Mouse (Mus musculus) heart, postnatal 0 days (tissue): ENCODE results near the gene Glmp. TPM values are rescaled to one million over a fixed set of nuclear protein-coding genes. Genes with fewer than 3 reads are reported as not detected.
"Not testable (repeated sequence)": the region's sequence is repeated elsewhere in the genome, so short reads cannot be mapped to it uniquely, and the experiment has no call there.

ENCODE experiments used
- ATAC-seq: fragments of 200-750 bp; cut with Nextera tagmentation; 2 replicates; pipeline ENCODE4 v1.8.0; 2017; ENCODE audit warnings: low read depth, moderate number of reproducible peaks, moderate library complexity; ENCODE audit not compliant: insufficient read depth
- DNase-seq: peaks from one replicate; pipeline ENCODE4 v3.0.0-alpha.2; 2016; ENCODE audit warnings: low spot score
- H3K27ac ChIP-seq: fragments of 300-500 bp; sonication (generic); 2 replicates; pipeline ENCODE4 v1.5.1; 2014; ENCODE audit warnings: low read depth, mild to moderate bottlenecking
- H3K27me3 ChIP-seq: fragments of 300-500 bp; sonication (generic); 2 replicates; pipeline ENCODE4 v1.6.1; 2014; ENCODE audit warnings: low read length, mixed read lengths; ENCODE audit not compliant: control insufficient read depth, insufficient read depth
- H3K36me3 ChIP-seq: fragments of 300-500 bp; sonication (generic); replicated peaks from 2 replicates; pipeline ENCODE4 v1.6.1; 2014; ENCODE audit warnings: low read length, mixed read lengths; ENCODE audit not compliant: control insufficient read depth, insufficient read depth
- H3K4me1 ChIP-seq: fragments of 300-500 bp; sonication (generic); 2 replicates; pipeline ENCODE4 v1.6.1; 2014; ENCODE audit warnings: antibody characterized with exemption; ENCODE audit not compliant: control insufficient read depth, insufficient read depth
- H3K4me2 ChIP-seq: fragments of 300-500 bp; sonication (generic); 2 replicates; pipeline ENCODE4 v1.6.1; 2014; ENCODE audit warnings: low read depth, mild to moderate bottlenecking, low read length, moderate library complexity
- H3K4me3 ChIP-seq: fragments of 300-500 bp; sonication (generic); 2 replicates; pipeline ENCODE4 v1.5.1; 2014; ENCODE audit warnings: low read depth, low read length
- H3K9ac ChIP-seq: fragments of 300-500 bp; sonication (generic); replicated peaks from 2 replicates; pipeline ENCODE4 v1.6.1; 2014; ENCODE audit warnings: low read depth, low read length, mixed read lengths
- H3K9me3 ChIP-seq: fragments of 300-500 bp; sonication (generic); replicated peaks from 2 replicates; pipeline ENCODE4 v1.6.1; 2016; ENCODE audit warnings: low read length; ENCODE audit not compliant: control insufficient read depth
- WGBS: fragments of 180-500 bp; shearing (Covaris S2); extraction: QIAGEN DNeasy Blood & Tissue Kit; methylation state at CpG from one replicate; pipeline ENCODE4 v1.1.7; 2014; 5-methylcytosine and 5-hydroxymethylcytosine counted together
- polyA plus RNA-seq: library from polyadenylated mRNA; unstranded; fragments of >200 nt; fragmentation: Nextera tagmentation; extraction: Ambion mirVana; gene quantifications from 2 replicates; pipeline ENCODE4 v1.2.1, GENCODE M21; 2015
- total RNA-seq: library from RNA; depleted of rRNA; stranded (reverse); fragments of >200 nt; gene quantifications from 2 replicates; pipeline ENCODE4 v1.2.3, GENCODE M21; 2014; ENCODE audit warnings: low replicate concordance; rRNA removed

Glmp gene
- total and polyA plus RNA-seq, 2 experiments from 2014 or later = 75.1 to 129 TPM

GRCm38 (mm10) chr3:88375750-88376626, 51.2 kb downstream of the Glmp start:
- ATAC-seq (peak; percentile 85), DNase-seq (peak; percentile 35)
- not testable (repeated sequence) for H3K36me3 ChIP-seq, H3K4me1 ChIP-seq, H3K9me3 ChIP-seq, H3K27me3 ChIP-seq, H3K4me3 ChIP-seq, H3K27ac ChIP-seq, H3K9ac ChIP-seq
- 12% methylated on average over 16 of the region's 19 CpGs for whole genome bisulfite sequencing
- H3K4me2 ChIP-seq = peak overlapping the region; percentile 33

GRCm38 (mm10) chr3:88376644-88377043, 51.8 kb downstream of the Glmp start:
- WGBS = 12% methylated on average over 5 of the region's 7 CpGs
- DNase-seq, H3K27ac ChIP-seq, H3K27me3 ChIP-seq, H3K9me3 ChIP-seq, H3K9ac ChIP-seq, H3K4me3 ChIP-seq, H3K36me3 ChIP-seq, H3K4me1 ChIP-seq: not testable (repeated sequence)
- peak; percentile 28; the same call in 1 of the 2 replicates for ATAC-seq
- peak overlapping the region; percentile 33 for H3K4me2 ChIP-seq

DNA sequence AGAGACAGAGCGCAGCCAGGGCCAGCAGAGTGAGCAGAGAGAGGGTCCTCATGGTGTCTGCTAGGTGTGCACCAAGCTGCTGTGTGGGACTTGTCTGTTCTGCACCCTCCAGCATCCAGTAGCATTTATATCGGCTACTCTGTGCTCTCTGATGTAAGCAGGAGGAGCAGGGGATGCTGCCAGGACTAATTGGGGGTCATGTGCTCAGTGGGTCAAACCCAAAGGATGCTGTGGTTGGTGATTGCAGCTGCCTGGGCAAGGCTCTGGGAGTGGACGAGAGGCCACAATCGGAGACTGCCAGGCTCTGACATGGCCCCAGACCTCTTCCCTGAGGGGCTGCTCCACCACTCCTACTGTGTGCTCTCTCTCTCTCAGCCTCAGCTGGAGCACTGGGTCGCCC, 53.8 kb downstream of the Glmp start, which contains the start of gene Bglap2:
Gene Bglap2 (minus strand): TSS at position 101 of the 400 bp plus-strand sequence.
- H3K4me3 ChIP-seq, H3K27ac ChIP-seq, H3K9me3 ChIP-seq, H3K27me3 ChIP-seq, H3K4me1 ChIP-seq, DNase-seq, H3K9ac ChIP-seq, ATAC-seq, H3K36me3 ChIP-seq, H3K4me2 ChIP-seq: not testable (repeated sequence)
- WGBS = 75% methylated on average over 4 of the region's 5 CpGs

Other genes with a start within 250 kb of the Glmp start
- not detected in 2 replicates for gene Ttc24, start 246.7 kb upstream of the Glmp start, total RNA-seq
- gene Ttc24, start 246.7 kb upstream of the Glmp start, polyA plus RNA-seq = not detected in 2 replicates
- 35.3 and 68.3 TPM in 2 replicates for gene Iqgap3, start 243.1 kb upstream of the Glmp start, total RNA-seq
- 5.4 and 6.8 TPM in 2 replicates for gene Iqgap3, start 243.1 kb upstream of the Glmp start, polyA plus RNA-seq
- gene Mef2d, start 182.7 kb upstream of the Glmp start, total RNA-seq = 70.8 and 75.8 TPM in 2 replicates
- gene Mef2d, start 182.7 kb upstream of the Glmp start, polyA plus RNA-seq = 30.0 and 30.8 TPM in 2 replicates
- 0.19 TPM in 1 of 2 replicates, not detected in the other for gene Rhbg, start 70.3 kb upstream of the Glmp start, total RNA-seq
- gene Rhbg, start 70.3 kb upstream of the Glmp start, polyA plus RNA-seq = not detected in 2 replicates
- gene Gm38392, start 37.8 kb upstream of the Glmp start, total RNA-seq = not detected in 2 replicates
- 0.16 TPM in 1 of 2 replicates, not detected in the other for gene Gm38392, start 37.8 kb upstream of the Glmp start, polyA plus RNA-seq
- gene Tsacc, start 28.0 kb upstream of the Glmp start, total RNA-seq = 21.5 and 30.3 TPM in 2 replicates
- gene Tsacc, start 28.0 kb upstream of the Glmp start, polyA plus RNA-seq = 14.3 and 16.7 TPM in 2 replicates
- gene Cct3, start 27.9 kb upstream of the Glmp start, total RNA-seq = 187 and 208 TPM in 2 replicates
- gene Cct3, start 27.9 kb upstream of the Glmp start, polyA plus RNA-seq = 254 and 256 TPM in 2 replicates
- gene Tmem79, start 11.1 kb downstream of the Glmp start, total RNA-seq = 0.27 and 3.7 TPM in 2 replicates
- gene Tmem79, start 11.1 kb downstream of the Glmp start, polyA plus RNA-seq = 1.3 and 1.6 TPM in 2 replicates
- gene Smg5, start 11.2 kb downstream of the Glmp start, total RNA-seq = 54.3 and 60.8 TPM in 2 replicates
- gene Smg5, start 11.2 kb downstream of the Glmp start, polyA plus RNA-seq = 25.1 TPM in 2 replicates
- gene Paqr6, start 39.6 kb downstream of the Glmp start, total RNA-seq = not detected in 2 replicates
- gene Paqr6, start 39.6 kb downstream of the Glmp start, polyA plus RNA-seq = 1.2 and 1.7 TPM in 2 replicates
- not detected in 2 replicates for gene Bglap3, start 47.7 kb downstream of the Glmp start, total RNA-seq
- gene Bglap3, start 47.7 kb downstream of the Glmp start, polyA plus RNA-seq = not detected in 2 replicates
- gene Bglap2, start 53.7 kb downstream of the Glmp start, total RNA-seq = not detected in 2 replicates
- gene Bglap2, start 53.7 kb downstream of the Glmp start, polyA plus RNA-seq = not detected in 2 replicates
- gene Bglap, start 59.4 kb downstream of the Glmp start, total RNA-seq = not detected in 2 replicates
- gene Bglap, start 59.4 kb downstream of the Glmp start, polyA plus RNA-seq = not detected in 2 replicates
- 86.0 and 116 TPM in 2 replicates for gene Pmf1, start 85.3 kb downstream of the Glmp start, total RNA-seq
- gene Pmf1, start 85.3 kb downstream of the Glmp start, polyA plus RNA-seq = 62.9 and 65.8 TPM in 2 replicates
- gene Slc25a44, start 100.1 kb downstream of the Glmp start, total RNA-seq = 17.2 and 25.4 TPM in 2 replicates
- 9.6 and 9.7 TPM in 2 replicates for gene Slc25a44, start 100.1 kb downstream of the Glmp start, polyA plus RNA-seq
- gene Sema4a, start 136.2 kb downstream of the Glmp start, total RNA-seq = 2.0 and 2.1 TPM in 2 replicates
- gene Sema4a, start 136.2 kb downstream of the Glmp start, polyA plus RNA-seq = 0.93 and 1.0 TPM in 2 replicates
- 156 and 210 TPM in 2 replicates for gene Lmna, start 184.9 kb downstream of the Glmp start, total RNA-seq
- gene Lmna, start 184.9 kb downstream of the Glmp start, polyA plus RNA-seq = 109 and 122 TPM in 2 replicates
- gene Mex3a, start 207.4 kb downstream of the Glmp start, total RNA-seq = 6.0 and 9.7 TPM in 2 replicates
- gene Mex3a, start 207.4 kb downstream of the Glmp start, polyA plus RNA-seq = 2.6 and 2.7 TPM in 2 replicates
- gene Rab25, start 223.3 kb downstream of the Glmp start, total RNA-seq = 0.39 and 2.5 TPM in 2 replicates
- gene Rab25, start 223.3 kb downstream of the Glmp start, polyA plus RNA-seq = 0.16 TPM in 1 of 2 replicates, not detected in the other
- 3.6 and 34.6 TPM in 2 replicates for gene Lamtor2, start 228.1 kb downstream of the Glmp start, total RNA-seq
- 131 and 136 TPM in 2 replicates for gene Lamtor2, start 228.1 kb downstream of the Glmp start, polyA plus RNA-seq
- gene Ubqln4, start 228.7 kb downstream of the Glmp start, total RNA-seq = 74.9 and 82.4 TPM in 2 replicates
- 18.3 and 19.0 TPM in 2 replicates for gene Ubqln4, start 228.7 kb downstream of the Glmp start, polyA plus RNA-seq